Mouse (Mus musculus) kidney, adult 8-10 months (tissue): Measurements from ENCODE around the gene Zfp91.

Experiments used
- DNase-seq, 2 experiments: peaks; one replicate each; pipeline ENCODE4 v3.0.0; 2022

Gene Zfp91

GRCm38 (mm10) chr19:12795511-12796327 is at the start of gene Zfp91, which contains the start of gene Lpxn:
Zfp91 (minus strand) TSS chr19:12796126.
Lpxn (plus strand) TSS chr19:12796193.
- DNase-seq, result peak; percentile 97 to 99

- DNase-seq, result no peak
Observed at GRCm38 (mm10) chr19:12838507-12838906, 42.6 kb upstream of the Zfp91 start.

DNA sequence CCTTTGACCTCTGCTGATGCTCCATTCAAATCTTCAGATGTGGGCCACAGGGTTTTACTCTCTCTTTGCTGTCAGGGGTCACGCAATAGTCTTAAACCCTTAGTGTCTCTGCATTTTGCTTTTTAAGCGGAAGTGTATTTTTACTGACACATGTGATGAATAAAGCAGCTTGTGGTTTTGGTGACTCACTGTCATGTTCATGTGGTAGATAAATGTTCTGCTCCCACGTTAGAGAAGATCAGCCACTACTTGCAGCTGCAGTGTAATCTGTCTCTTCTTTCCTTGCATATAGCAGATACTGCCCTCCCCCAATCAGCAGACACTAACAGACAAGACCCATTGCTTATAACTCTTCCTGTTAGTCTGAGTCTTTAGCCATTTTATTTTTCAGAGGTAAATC is 37.7 kb upstream of the Zfp91 start:
- DNase-seq, result no peak

DNA sequence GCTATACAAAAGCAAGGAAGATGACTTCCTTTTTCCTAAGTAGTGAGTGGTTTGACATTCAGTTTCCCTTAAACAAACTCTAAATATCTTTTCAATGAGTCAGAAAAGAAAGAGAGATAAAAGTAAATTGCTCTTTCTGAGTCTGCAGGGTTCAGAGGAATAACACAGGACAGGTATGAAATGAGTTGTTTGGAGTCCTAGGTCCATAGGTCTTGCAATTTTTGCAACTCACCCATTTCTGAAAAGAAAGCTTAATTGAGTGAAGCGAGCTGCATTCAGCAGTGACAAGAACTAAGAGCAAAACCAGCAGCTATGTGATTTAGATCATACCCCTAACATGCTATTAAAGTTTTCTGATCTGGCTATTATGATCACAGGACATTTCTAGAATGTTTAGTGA is 35.6 kb upstream of the Zfp91 start:
- no peak for DNase-seq

DNA sequence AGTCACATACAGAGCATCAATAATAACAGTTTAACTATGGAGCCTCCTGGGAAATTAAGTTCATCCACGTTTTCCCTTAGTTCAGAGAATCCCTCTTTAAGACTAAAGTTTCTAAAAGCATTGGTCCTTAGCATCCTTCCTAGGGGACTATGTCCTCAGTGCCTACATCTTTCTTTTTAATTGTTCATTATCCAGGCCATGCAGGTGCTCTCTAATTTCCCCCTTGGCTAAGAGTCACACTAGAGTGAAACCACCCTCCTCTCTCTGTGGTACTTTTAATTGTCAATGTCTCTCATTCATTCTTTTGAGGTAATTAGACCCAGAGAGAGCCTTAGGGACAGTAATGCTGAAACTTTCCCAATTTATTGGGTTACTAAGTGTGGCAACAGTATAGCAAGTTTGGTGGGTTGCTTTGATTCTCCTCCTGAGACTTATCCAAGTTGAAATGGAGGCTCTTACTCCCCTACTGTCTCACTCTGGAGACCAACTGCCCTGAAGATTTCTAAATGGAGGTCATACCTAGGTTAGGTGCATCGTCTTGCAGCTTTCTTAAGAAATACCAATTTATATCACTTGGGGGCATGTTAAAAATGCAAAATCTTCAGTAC is 35.0 kb upstream of the Zfp91 start:
- DNase-seq, result no peak

- DNase-seq, result no peak
Observed at GRCm38 (mm10) chr19:12824549-12824948, 28.6 kb upstream of the Zfp91 start.

- DNase-seq, result peak in 1 of 2 experiments; percentile 6
Observed at GRCm38 (mm10) chr19:12820383-12820782, 24.5 kb upstream of the Zfp91 start.

GRCm38 (mm10) chr19:12818507-12818906 is 22.6 kb upstream of the Zfp91 start:
- DNase-seq, result no peak

DNA sequence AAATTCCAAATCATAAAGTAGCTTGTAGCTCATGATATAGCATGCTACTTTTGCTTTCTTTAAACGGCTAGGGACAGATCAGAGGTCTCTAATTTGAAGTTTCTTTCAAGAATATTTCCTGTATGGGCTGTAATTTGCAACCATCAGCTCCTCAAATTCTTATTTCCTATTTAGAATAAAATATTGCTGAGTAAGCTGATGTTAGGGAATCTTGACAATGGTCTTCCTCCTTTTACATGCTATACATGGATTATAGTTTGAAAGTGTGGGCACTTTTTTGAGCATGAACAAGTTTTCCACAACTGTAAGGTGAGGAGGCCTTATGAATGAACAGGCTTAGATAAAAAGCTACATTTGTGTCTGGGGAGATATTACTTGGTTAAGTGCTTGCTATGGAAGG is 18.0 kb upstream of the Zfp91 start:
- no peak for DNase-seq

DNA sequence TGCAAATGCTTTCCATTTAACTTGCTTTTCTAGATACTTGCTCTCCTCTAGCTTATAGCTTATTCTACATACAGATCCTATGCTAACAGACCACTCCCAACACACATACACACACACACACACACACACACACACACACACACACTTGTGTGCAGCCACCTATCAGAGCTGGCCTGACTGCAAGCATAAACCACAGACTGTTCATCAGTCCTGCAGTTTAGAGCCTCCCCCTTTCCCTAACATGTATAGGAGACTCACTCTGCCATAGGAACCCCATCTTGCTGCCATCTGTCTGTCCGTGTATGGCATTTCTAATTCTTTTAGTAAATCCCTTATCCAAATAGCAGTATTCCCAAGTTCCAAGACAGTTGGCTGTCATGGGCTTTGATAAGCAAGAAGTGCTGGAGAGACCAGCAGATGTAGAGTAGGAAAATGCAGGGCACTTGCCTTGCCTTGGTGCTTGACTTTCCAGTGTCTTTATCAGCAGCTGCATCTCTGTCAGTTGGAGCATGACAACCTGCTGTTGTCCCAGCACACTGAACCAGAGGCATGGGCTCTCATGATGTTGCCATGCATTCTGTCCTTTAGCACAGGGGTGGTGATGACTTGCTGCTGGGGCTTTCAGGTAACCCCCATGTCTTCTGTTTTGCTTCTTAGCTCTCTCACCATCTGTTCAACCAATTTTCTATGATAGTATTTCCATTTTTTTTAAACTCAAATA is 16.9 kb upstream of the Zfp91 start:
- DNase-seq, result no peak

DNA sequence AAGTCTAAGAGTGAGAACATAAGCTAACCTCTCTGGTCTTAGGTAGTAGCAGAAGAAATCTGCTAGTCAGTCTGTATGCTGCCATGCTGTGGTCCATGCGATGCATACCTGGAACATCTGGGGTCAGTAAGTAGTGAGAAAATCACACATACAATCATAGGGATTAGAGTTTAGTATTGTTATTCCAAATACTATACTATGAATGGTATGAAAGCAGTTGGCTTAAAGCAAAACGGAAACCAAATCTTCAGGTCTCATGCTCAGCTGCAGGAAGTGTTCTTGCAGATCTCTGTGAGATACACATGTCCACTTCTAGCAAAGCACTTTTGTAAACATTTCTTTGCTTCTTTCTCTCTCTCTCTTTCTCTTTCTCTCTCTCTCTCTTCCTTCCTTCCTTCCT is 10.3 kb upstream of the Zfp91 start:
- DNase-seq, result no peak

- DNase-seq, result no peak
Observed at GRCm38 (mm10) chr19:12805730-12806129, 9.8 kb upstream of the Zfp91 start.

DNA sequence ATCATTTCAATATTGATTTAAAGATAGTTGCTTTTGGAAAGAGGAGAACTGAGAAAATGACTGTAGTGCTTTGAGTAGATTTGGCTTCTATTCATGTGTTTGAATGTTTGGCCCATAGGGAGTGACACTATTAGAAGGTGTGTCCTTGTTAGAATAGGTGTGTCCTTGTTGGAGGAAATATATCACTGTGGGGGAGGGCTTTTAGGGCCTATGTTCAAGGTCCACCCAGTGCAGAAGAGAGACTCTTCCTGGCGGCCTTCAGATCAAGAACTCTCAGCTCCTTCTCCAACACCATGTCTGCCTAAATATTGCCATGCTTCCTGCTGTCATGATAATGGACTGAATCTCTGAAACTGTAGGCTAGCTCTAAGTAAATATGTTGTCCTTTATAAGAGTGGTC is 8.3 kb upstream of the Zfp91 start:
- DNase-seq, result no peak

DNA sequence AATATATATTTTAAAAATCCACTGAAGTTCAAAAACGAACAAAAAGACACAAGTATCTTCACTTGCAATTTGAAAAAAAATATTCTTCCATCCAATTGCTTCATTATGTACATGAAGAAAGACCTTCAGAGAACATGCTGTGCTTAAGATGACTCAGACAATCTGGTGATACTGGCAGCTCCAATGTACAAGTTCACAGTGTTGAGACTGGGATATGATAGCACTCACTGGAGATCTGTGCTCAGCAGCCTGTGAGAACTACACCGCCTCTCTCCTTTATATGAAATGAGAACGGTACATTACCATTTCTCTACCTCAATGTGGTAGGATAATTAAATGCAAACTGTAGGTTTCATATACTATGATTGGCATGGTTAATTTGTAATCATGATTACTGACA is 6.9 kb upstream of the Zfp91 start:
- no peak for DNase-seq

GRCm38 (mm10) chr19:12801046-12801445 is 5.1 kb upstream of the Zfp91 start:
- DNase-seq, result no peak

- no peak for DNase-seq
Observed at GRCm38 (mm10) chr19:12800621-12801020, 4.7 kb upstream of the Zfp91 start.

GRCm38 (mm10) chr19:12799081-12799480 is 3.2 kb upstream of the Zfp91 start:
- DNase-seq, result no peak

DNA sequence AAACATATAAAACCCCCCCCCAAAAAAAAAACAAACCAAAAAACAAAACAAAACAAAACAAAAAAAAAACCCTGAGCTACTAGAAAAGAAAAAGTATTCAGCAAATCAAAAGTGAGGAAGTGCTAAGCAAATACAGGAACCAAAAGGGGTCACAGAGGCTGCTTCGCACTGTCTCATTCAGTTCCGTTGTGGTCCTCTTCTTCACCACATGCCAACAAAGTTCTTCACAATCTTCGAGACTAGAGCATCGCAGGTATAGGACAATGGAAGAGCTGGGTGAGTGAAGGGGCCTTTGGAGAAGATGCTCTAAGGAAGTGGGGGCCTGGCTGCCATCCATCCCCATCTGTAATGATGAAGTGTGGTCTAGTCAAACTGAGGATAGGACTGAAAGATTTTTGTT is 2.5 kb upstream of the Zfp91 start:
- DNase-seq, result no peak

GRCm38 (mm10) chr19:12797071-12797470 is 1.1 kb upstream of the Zfp91 start:
- DNase-seq, result peak; percentile 19 to 25

DNA sequence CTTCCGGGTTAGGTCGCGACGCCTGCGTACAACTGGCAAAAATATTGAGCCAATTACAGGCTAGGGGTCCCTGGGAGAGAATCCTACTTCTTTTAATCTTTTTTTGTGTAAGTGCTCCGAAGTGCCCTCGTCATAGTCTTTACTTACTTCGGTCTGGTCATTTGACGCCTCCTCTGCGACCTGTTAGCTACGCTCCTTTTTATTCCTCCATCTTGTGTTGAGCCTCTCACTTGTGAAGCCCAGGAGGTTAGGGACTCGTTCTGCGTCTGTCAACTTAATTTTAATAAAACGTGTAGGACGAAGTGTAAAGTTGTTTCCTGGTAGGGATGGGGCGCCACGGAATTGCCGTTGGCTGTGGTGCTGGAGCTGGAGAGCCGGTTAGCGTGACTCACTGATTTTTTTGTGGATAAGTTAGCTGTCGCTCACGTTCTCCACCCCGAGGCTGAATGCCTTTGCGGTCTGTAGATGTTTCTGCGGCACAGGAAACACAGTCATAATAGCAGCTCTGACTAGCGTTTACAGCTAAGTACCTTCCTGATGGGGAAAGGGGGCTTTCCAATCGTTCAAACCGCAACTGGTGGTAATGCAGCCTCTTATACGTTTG is 504 bp upstream of the Zfp91 start:
- DNase-seq, result peak in 1 of 2 experiments; percentile 63

DNA sequence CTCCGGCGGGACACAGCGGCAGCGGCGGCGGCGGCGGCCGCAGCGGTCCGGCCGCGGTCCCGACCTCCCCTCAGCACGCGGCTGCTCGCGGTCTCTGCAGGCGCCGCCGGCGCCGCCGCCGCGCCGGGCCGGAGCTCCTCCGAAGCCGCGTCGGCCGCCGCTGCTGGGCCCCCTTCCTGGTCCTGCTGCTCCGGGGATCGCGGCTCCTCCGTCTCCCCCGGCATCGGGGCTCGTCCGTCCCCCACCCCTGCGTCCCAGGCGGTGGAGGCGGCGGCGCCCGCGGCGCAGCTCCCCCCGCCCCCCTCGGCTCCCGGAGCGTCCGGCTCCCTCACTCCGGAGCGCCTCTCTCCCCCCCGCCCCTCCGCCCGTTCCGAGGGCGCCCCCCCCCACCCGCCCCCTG is 816 bp downstream of the Zfp91 start:
- no peak for DNase-seq

DNA sequence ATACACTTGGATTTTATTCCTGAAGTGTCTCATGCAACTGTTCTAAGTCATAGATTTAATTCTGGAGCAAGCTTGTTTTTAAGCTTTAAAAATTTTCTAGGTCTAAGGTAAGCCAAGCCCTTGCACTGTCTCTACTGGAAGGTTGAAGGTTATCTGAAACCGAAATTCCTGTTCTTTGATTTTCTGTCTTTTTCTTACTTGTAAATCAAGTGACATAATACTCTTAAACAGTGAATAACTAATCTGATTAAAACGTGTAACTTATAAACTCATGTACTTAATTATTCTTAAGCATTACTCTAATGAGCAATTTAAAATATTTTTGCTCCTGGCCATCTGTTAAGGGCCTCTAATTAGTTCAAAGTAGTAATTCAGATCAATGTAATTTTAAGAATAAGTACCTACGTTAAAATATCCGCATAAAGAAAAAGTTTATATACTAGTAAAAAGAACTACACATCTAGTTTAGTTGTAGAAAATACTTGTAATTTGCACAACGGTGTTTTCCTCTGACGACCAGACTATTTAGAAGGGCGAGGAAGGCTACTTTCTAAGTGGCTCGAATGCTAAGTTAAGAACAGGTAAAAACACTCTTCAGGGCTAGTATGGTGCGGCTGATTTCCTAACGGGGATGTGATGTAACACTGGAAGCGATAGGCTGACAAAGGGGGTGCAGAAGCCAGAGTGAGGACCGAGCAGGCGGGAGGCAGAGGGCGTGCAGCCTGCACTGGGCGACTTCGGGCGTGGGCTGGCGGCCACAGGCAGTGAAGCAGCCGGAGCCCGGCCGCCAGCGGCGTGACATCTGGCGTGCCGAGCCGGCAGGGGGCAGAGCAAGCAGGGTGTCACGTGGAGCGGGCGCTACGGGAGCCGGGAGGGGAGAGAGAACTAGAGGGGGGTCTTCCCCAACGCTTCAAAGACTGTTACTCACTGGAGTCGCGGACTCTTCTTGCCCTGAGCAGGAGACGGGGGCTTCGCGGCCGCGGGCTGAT is 1.6 kb downstream of the Zfp91 start:
- DNase-seq, result peak; percentile 91 to 93
